Mouse (Mus musculus): ENCODE results near the gene H2al1o. TPM values are rescaled to one million over a fixed set of nuclear protein-coding genes. Genes with fewer than 3 reads are reported as not detected.
"Not testable (repeated sequence)": the region's sequence is repeated elsewhere in the genome, so short reads cannot be mapped to it uniquely, and the experiment has no call there.

H2al1o gene
- polyA plus RNA-seq (2015; fragmentation: Nextera tagmentation; extraction: Ambion mirVana): not detected in 2 replicates

DNA sequence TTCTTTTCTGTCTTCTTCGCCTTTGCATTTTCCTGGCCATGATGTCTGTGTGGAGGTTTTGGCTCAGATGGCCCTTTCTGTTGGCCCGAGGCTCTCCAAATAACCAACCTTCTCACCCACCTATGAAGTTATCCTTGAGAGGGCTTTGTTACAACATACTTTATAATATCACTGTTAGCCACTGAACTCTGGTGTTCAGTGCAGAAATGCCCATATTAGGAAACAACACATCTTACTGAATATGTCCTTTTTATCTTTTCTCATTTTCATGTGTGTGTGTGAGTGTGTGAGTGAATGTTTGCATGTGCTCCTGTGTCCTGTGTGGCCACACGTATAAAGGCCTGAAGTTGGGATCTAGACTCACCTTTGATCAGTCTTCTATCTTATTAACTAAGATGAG, at the start of gene H2al1o:
H2al1o (minus strand) TSS at position 101 of the 400 bp plus-strand sequence.
- H3K9ac ChIP-seq; H3K9me3 ChIP-seq (replicated peaks); H3K4me1 ChIP-seq (replicated peaks); H3K36me3 ChIP-seq; H3K27me3 ChIP-seq; H3K4me3 ChIP-seq; H3K27ac ChIP-seq; ATAC-seq (replicated peaks; ENCODE audit: insufficient number of reproducible peaks, insufficient read depth, low FRiP score, low read depth); H3K4me2 ChIP-seq: not testable (repeated sequence)
- WGBS: 74% methylated on average over 3 of the region's 3 CpGs

DNA sequence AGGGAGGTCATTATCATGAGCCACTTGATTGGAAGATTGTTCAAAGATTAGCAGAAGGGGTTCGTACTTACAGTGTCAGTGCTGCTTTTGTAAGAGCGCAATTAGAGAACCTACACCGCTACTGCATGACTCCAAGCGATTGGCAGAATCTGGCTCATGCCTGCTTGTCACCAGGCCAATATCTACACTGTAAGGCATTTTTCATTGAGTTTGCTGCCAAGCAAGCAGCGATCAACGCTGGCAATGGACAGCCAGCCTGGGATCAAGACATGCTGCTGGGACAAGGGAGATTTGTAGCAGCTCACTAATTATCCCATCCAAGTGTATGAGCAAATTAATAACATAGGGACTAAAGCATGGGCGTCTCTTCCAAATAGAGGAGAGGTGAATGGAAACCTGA, 25.8 kb upstream of the H2al1o start:
- WGBS: 86% methylated on average over 7 of the region's 7 CpGs
- not testable (repeated sequence) for ATAC-seq (replicated peaks; ENCODE audit: insufficient number of reproducible peaks, insufficient read depth, low FRiP score, low read depth); H3K9me3 ChIP-seq (replicated peaks)

DNA sequence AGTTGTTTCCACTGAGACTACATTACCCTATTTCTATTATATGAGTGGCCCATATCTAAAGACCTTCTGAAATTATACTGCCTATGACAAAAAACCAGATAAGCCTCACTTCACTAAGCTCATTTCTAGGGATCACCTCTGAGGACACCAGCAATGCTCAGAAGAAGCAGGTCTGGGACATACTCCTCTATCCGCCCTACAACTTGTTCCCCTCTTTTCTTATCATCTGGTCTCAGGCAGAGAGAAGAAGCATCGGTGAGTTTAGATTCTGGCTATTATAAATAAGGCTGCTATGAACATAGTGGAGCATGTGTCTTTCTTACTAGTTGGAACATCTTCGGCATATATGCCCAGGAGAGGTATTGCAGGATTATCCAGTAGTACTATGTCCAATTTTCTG, 35.3 kb downstream of the H2al1o start:
- no peaks in the 10 kb centered on the region for H3K36me3 ChIP-seq
- no peak overlapping the region for H3K9ac ChIP-seq
- 75% methylated on average over 3 of the region's 3 CpGs for WGBS
- ATAC-seq (replicated peaks; ENCODE audit: insufficient number of reproducible peaks, insufficient read depth, low FRiP score, low read depth): no peak
- H3K4me3 ChIP-seq: no peak overlapping the region
- H3K4me1 ChIP-seq (replicated peaks): no peaks in the 10 kb centered on the region
- no peaks in the 10 kb centered on the region for H3K27me3 ChIP-seq
- H3K27ac ChIP-seq: no peak overlapping the region
- no peak overlapping the region for H3K4me2 ChIP-seq
- no peaks in the 10 kb centered on the region for H3K9me3 ChIP-seq (replicated peaks)

More for the DNA sequence above, 25.8 kb upstream of the H2al1o start:
- not testable (repeated sequence) for H3K4me1 ChIP-seq (replicated peaks); H3K9ac ChIP-seq; H3K4me3 ChIP-seq; H3K4me2 ChIP-seq; H3K27ac ChIP-seq; H3K36me3 ChIP-seq; H3K27me3 ChIP-seq

Other genes with a start within 250 kb of the H2al1o start
- gene H2al1k, start 221.8 kb downstream of the H2al1o start, polyA plus RNA-seq (2015; fragmentation: Nextera tagmentation; extraction: Ambion mirVana): not detected in 2 replicates
- 3.0 and 4.0 TPM in 2 replicates for gene Cybb, start 84.6 kb downstream of the H2al1o start, polyA plus RNA-seq (2015; fragmentation: Nextera tagmentation; extraction: Ambion mirVana)
- gene Dynlt3, start 90.6 kb upstream of the H2al1o start, polyA plus RNA-seq (2015; fragmentation: Nextera tagmentation; extraction: Ambion mirVana): 57.9 and 59.4 TPM in 2 replicates

Data from heart, embryonic 15.5 days (tissue).